Mouse (Mus musculus): ENCODE data around the gene Rnf207.
A peak's percentile ranks its signal among the peaks of the same experiment; 100 is the strongest.

The Rnf207 gene

DNA sequence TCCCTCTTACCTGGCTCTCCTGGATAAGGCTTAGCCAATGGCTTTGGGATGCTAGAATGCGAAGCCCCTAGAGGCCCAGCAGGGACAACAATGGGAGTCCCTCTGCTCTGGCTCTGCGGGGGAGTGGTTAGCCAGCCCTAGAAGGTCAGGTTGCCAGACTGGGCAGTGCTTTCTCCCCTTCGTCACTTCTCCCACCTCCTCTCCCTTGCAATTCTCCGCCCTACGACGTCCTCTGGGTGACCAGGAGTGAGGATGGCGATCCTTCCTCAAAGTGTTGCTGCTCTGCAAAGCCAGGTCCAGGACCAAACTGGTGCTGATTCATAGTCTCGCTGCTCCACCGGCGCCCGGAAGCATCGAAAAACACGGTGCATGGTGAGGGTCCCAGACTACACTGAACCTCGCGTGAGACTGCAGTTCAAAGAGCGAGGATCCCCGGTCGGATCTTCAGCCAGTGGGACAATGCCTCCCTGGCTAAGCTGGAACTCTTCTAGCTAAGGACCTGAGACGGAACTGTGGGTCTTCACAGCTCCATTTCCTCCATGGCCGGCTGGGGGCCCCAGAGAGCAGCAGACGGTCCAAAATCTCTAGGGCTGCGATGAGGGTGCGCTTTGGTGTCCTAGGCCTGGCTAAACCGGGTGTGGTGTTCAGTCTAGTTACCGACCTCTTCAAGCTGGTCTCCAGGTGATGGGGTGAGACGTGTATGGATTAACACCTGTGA, at the start of gene Rnf207:
Gene Rnf207, minus strand, starts transcription at position 477 of the 718 bp plus-strand sequence.
- peak; percentile 46 for DNase-seq (ENCODE audit: low spot score)

DNA sequence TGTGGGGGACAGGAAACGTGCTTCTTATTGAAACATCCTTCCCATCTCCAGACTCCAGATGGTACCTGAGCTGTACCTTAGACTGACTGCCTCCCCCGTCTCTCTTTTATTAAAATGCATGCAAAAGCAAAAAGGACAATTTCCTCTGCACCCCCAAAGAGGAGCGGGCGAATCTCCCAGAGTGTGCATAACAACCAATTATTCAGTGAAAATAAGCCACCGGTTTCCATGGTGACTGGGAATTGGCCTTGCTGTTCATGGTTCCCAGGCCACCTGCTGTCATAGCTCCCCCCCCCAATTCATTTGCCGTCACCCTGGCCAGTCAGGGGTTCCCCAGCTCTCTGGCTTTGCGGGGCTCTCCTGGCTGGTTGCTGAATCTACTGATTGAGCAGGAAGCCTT, 46.4 kb upstream of the Rnf207 start:
- no peak for DNase-seq (ENCODE audit: low spot score)

DNA sequence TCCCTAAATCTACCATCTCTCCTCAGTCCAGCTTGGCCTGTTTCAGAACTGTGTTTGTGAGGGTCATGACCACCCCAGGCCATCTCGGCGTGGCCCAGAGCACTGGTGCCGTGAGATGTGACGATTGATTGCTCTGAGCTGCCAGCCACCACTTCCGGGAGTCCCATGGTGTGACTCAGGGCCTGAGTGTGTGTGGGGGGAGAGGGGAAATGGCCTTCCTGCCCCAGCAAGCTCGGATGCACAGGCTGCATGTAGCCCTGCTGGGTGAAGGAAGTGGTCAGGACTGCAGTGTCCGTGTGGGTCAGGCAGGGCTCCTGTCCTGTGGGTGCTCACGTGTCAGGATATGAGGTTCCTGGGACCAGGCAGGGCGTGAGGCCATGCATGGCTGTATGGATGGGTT, 43.4 kb upstream of the Rnf207 start:
- no peak for DNase-seq (ENCODE audit: low spot score)

DNA sequence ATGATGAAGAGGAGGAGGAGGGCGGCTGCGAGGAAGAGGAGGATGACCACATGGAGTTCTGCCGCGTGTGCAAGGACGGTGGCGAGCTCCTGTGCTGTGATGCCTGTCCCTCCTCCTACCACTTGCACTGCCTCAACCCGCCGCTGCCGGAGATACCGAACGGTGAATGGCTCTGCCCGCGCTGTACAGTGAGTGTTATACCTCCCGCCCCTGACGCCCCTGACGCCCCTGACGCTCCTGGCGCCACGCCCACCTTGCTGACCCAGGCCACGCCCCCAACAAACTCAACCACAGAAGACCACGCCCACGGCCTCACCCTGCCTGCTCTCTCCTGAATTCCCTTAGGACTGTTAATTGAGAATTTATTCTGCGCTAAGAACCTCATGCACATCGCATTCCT, 42.1 kb upstream of the Rnf207 start:
- DNase-seq (ENCODE audit: low spot score) = no peak

DNA sequence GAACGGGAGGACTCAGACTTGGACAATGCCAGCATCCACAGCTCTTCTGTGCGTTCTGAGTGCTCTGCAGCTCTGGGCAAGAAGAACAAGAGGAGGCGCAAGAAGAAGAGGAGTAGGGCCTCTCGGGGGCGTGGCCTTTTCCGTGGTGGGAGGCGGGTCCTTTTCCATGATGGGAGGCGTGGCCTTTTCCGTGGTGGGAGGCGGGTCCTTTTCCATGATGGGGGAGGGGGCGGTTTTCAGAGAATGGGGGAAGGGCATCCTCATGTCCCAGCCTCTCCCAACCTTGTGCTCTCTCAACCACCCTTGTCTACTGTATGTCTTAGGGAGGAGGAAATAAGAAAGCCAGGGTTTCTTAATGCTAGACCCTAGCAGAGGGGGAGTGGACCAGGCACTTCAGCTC, 40.9 kb upstream of the Rnf207 start:
- no peak for DNase-seq (ENCODE audit: low spot score)

DNA sequence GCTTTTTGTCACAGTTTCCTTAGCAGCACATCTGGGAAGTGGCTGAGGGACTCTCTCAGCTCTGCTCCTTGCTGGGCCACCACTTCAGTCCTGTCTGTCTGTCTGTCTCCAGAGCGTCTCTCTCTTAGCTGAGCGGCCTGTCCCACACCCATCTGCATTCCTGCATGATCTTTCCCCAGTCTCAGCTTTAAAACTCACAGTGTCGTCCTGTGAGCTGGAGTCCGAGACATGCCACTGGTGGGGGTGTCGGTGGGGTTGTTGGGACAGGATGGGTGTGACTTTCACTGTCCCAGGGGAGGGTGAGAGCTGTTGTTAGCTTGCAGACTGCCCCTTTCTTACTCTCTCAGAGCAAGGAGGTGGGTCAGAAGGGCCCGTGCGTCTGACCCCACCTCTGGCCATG, 36.9 kb upstream of the Rnf207 start:
- DNase-seq (ENCODE audit: low spot score) = no peak

DNA sequence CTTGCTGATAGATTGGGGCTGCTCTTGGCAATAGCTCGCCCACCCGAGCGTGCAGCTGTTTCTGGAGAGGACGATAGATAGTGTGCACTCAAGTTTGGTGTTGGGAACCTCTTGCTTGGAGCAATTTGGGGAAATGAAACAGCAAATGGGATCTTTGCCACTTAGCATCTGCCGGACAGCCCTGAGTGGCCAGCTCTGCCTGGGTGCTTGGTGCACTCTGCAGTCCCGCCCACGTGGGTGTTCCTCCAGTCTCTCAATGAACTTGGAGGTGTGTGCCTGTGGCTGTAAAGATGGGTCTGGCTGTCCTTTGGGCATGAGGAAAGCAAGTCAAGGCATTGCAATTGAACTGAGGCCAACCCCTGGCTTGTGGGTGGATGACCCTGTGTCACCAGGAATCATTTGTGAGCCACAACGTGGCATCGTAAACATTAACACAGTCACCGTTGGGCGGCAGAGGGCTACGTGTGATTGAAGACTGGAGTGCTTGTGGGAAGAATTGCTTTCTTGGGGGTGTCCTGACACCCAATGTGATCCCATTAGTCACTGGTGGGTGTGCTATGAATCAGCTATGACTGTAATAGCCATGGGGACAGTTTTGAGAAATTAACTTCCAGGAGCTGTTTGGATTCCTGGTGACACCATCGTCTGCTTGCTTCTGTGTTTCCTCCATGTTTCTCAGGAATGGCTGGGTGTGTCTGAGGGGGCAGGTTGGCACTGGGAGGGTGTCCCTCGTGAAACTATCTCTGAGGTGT, 35.3 kb upstream of the Rnf207 start:
- DNase-seq (ENCODE audit: low spot score) = peak; percentile 24

DNA sequence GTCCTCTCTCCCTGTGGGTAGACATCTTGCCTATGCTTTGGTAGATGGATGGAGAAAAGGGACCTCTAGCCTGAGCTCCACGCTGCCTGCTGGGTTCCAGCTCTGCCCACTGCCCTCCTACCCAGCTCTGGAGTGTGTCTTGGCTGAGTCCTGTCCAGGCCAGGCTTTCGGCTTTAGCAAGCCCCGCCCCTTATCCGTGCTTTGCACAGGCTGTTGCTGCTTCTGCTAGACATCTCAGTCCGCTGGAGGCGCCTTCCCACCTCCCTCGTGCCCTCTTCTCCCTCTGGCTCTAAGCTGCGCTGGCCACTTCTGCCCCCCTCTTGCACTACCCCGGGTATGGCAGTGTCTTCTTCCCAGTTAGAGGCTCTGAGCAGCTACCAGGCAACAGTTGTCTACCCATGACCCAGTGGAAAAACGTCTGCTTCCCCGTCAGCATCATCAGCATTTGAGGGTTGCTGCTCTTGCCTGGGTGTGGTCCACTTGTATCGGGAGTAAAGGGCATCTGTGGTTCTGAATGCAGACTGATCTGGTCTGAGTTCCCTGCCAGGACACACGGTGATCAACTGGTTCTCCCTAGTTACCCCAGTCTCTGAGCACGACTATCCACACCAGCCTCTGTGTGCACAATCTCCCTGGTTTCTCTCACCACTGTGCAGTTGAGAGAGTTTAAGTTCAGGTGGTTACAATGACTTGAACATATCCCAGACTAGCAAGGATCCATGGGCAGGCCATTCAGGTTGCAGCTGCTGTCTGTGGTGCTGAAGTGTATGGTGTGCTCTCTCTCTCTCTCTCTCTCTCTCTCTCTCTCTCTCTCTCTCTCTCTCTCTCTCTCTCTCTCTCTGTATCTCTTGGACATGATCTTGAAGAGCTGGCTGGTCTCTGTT, 32.9 kb upstream of the Rnf207 start:
- DNase-seq (ENCODE audit: low spot score) = peak; percentile 34

DNA sequence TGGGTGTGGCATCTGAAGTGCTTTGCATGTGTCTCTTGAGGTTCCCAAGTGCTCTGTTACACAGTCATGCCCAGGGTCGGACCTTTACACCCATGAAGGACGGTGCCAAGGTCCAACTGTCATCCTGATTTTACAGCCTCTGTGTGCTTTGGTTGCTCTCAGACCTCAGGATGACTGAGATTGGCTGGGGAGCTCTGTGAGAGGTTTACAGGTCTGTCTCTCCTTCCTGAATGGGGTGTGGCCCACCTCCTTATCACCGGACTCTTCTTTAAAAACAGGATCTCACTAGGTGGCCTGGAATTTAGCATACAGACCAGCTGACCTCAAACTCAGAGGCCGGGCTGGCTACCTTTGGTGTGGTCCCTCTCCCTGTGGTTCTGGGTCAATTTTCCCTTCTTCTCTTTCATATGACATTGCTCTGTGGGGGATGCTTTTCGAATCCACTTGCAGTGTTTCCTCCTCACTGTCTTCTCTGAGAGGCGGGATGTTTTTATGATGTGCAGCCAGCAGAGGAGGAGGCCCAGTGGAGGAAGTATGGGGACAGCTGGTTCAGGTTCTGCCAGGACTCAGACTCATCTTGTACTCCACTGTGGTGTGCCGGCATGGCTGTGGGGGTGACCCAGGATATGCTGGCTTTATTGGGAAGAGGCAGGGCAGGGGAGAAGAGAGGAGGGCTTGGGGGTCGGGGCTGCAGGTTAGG, 32.1 kb upstream of the Rnf207 start:
- DNase-seq (ENCODE audit: low spot score) = no peak

DNA sequence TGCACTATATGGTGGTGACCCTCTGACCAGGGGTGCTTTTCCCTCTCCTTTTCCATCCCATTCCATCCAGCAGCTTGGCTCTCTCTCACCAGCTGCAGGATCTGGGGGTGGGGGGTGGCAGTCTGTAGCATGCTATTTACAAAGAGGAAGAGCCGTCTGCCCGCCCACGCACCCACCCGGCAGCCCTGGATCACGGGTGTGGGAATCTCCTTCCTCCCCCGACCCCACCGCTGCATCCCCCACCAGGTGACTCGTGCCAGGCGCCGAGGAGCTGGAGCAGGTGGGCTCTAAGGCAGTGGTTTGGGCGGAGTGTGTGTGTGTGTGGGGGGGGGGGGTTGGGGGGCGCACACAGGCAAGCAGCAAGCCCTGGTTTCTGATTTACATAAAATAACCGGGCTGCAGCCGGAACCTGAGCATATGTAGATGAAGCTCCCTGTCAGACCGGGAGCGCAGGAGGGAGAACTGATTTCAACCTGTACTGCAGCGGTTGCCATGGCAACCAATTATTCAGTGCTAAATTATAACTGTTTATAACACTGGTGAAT, 31.1 kb upstream of the Rnf207 start:
- DNase-seq (ENCODE audit: low spot score) = no peak

DNA sequence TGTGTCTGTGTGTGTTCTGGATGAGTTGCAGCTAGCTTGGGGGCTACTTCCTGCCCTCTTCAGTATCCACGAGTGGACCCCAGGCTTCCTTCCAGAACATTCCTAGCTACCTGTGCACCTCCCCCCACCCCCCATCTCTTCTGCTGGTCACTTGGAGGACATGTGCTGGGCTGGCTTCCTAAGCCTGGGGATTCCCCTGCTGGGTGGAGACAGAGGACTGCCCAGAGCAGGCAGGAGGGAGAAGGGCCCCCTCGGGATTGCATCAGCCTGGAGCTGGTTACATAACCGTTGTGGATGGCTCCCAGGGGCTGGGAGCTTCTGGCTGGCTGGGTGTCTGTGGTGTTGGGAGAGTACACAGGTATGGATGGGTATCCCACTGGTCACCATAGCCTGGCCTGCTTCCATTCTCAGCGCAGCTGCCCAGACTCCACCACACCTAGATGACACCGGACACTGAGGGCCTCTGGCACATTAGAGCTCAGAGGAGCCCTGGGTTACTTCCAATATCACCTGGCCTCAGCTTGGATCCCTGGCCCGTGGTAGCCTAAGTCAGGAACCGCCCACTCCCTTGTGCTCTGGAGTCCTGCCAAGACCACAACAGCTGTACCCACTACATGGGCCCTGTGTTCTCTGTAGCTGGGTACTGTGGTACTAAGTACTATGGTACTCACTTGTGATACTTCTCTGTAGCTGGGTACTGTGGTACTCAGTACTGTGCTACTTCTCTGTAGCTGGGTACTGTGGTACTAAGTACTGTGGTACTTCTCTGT, 26.5 kb upstream of the Rnf207 start:
- peak; percentile 81 for DNase-seq (ENCODE audit: low spot score)

DNA sequence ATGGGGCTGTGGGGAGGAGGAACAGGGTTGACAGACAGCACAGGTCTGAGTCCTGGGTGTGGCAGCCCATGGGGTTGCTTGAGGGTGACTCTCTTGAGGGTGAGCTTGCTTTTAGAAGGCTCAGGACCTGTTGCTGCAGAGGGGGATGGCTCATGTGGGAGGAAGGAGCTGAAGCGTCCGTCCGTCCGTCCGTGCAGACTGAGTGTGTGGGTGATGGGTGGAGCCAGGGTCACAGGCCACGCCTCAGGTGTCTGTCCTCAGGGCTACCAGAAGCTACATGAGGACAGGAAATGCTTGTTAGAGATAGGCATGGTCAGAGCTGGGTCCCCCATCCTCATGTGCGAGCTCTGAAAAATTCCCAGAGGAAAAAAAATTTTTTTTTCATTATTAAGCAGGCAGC, 25.9 kb upstream of the Rnf207 start:
- DNase-seq (ENCODE audit: low spot score) = no peak

DNA sequence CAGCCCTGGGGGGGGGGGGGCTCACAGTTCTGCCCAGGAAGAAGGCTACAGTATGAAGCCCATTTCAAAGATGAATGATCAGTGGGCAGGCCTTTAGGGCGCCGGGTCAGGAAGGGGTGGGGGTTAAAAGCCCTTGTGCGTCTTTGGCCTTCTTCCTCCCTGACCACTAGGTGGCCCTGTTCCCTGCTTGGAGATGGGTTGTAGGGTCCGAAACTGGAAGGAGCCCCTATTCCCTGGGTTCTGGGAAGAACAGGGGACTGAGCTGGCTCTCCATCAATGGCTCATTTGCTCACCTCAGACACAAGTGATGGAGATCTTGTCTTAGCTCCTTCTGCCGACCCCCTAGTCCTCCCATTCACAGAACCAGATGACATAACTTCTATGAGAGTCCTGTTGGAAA, 24.5 kb upstream of the Rnf207 start:
- DNase-seq (ENCODE audit: low spot score) = no peak

DNA sequence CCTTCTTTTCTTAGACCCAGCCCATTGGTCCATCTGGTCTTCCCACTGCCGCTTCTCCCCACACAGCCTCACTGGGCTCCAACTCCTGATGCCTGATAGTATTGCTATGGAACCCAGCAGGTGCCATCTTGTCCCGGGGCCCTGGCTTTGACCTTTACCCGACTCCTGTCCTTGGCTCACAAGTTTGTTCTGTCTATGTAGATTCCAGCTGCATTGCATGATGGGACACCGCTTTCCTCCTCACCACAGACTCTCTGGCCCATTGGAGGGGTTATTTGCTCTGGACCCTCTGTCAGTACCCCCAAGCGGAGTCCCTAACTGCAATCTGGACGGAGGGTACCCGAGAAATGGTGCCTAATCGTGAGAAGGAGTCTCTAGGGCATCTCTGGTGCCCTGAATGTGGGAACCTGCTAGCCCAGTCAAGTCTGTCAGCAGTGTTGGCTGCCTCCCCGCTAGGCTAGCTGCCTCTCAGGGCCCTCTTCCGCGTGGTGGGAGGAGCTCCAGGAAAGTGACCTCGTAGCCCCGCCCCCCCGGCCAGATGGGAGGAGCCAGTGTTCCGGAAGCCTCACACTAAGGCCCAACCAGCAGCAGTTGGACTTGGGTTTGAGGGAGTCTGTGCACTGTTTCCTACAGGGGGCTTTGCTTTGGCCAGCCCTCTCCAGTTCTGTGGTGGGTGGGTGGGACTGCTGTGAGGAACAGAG, 21.9 kb upstream of the Rnf207 start:
- no peak for DNase-seq (ENCODE audit: low spot score)

DNA sequence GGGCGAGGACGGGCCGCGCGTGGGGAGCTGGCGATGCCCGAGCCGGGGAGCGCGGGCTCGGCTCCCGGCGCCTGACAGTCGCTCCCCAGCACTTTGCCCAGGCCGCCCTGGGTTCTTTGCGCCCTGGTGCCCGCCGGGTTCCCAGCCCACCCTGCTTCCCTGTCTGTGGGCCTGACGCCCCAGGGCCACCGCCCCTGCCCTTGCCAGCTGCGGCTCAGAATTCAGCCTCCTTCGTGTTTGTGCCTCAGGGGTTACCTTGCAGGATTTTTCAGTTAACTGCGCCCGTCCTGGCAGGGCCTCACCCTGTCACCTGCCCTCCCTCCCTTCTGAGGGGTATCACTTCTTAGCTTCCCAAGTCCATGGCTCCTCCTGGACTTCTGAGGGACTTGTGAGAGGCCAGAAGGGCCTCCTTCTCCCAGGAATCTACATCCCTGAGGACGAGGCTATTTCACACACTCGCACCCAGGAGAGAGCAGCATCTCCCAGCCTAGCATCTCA, 20.5 kb upstream of the Rnf207 start:
- no peak for DNase-seq (ENCODE audit: low spot score)

DNA sequence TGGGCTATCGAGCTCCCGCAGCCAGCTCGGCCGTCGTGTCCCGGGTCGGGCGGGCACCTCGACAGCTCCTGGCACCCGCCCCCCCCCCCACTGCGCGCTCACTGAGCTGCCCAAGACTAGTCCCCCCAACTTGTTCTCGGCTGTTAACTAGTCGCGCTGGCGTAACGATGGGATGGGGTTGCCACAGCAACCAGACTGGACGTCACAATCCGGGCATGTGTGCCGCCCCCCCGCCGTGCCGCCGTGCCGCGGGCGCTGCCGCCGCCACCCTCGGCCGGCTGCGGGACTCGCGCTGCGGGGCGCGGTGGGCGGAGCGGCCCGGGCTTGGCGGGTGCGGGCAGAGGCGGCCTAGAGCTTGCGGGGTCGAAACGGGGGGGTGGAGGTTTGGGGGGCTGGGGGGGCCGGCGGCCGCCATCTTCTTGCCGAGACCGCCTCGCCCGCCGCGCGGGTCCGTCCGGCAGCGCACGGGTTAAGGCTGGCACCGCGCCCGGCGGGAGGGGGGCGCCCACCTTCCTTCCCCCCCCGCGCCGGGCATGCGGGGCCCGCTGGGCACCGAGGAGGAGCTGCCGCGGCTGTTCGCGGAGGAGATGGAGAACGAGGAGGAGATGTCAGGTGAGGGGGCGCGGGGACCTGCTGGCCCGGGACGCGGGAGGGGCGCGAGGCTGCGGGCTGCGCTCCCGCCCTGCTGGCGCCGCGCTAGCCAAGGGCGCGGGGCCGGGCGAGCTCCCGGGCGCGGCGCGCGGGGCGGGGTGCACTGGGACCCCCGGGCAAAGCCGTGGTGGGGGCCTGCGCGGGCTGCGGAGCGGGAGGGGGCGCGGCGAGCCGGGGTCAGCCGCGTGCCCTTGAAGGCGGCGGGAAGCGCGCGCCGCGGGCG, 19.9 kb upstream of the Rnf207 start, which contains the start of gene Chd5:
Gene Chd5, plus strand, starts transcription at position 233 of the 874 bp plus-strand sequence.
- no peak for DNase-seq (ENCODE audit: low spot score)

DNA sequence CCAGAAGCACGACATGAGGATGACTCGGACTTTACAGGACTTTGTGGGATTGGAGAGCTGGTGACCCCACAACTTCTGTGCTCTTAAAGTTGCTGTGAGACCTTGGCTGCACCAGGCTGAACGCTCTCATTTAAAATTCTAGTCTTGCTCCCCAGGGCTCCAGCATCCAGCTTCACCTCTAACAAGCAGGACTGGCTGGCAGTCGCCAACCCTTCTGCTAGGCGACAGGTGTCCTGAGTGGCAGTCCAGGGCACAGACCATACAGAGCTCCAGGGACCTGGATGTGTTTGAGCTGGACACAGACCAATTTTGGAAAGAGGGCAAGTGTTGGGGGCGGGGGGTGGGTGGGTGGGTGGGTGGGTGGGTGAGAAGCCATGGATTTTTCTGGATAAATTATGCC, 19.0 kb upstream of the Rnf207 start:
- no peak for DNase-seq (ENCODE audit: low spot score)

DNA sequence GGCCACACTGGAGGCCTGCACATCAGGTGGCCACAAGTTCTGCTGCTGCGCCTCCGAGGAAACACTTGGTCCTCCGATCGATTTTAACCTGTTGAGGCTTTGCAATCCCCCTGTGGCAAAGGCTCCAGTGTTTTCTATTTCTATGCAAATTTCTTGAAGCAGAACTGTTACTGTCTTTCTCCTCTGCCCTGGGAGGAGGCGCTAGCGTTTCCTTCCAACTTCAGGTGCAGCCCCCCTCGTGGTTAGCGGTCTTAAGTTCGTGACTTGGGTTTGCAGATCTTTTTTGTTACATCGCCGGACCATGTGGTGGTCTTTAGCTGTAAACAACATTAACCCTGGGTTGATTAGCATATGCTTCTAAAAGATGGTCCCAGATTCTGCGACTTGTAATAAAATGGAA, 14.8 kb upstream of the Rnf207 start:
- no peak for DNase-seq (ENCODE audit: low spot score)

DNA sequence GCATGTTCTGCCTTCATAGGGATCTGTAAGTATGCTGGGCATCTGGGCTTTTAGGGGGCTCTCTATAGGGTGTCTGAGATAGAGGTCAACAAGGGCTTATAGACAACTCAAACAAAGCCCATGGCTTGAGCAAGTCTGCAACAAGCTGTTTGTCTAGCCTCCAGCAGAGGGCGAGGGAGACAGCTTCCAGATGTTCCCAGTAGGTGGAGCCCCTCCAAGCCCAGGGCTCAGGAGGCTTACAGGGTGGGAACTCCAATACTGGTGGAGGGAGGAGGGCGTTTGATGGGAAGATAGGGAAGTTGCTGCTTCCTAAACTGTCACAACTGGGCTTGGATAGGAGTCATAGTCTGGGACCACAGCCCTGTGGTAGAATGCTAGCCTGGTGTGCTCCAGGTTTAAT, 14.2 kb upstream of the Rnf207 start:
- peak; percentile 51 for DNase-seq (ENCODE audit: low spot score)
